Mouse (Mus musculus): ENCODE measurements around the gene Dab2ip. TPM values are rescaled to one million over a fixed set of nuclear protein-coding genes. Genes with fewer than 3 reads are reported as not detected.

Dab2ip gene
- total RNA-seq, 2 experiments from 2014 or later, result 40.1 to 40.7 TPM

DNA sequence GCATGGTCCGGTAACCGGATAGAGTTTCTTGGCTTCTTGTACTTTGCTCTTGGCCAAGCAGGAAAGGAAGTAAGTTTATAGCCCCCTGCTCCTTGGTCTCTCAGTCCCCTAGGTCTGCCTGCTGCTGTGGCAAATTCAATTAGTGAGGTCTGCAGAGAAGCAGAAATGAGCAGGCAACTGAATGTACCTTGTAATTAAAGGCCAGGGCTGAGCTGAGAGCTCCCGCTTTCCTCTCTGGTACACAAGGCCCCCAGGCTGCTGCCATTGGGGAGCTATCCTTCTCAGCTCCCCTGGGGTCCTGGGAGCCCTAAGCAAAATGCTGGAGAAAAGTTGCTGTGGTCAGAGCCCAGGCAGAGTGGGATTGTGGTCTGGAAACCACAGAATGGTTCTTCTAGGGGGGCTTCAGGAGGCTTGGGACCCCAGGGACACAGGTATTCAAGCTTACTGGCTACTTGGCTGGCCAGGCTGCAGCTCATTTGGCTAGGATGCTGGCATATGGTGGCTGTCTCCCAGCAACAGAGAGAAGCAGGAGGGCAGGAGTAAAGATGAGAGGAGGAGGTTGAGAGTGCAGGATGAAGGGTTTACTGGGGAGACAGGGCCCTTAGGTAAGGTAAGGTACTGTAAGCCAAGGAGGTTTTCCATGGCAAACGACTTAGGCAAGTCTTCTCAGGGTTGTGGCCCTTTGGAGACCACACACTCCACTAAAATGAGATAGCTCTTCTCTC is 922 bp downstream of the Dab2ip start:
- no peak for DNase-seq

DNA sequence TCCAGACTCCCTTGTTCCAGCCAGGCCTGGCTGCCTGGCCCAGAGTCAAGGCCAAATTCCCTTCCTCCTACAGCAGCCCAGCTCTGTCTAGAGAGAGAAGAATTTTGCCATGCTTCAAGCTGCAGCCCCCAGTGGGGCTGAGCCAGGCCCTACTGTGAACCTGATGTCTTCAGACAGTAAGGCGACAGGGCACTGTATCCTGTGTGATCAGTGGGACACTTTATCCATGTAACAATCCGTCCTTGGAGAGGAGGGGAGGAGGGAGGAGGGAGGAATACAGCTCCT is 1.4 kb downstream of the Dab2ip start:
- peak; percentile 50 for DNase-seq

DNA sequence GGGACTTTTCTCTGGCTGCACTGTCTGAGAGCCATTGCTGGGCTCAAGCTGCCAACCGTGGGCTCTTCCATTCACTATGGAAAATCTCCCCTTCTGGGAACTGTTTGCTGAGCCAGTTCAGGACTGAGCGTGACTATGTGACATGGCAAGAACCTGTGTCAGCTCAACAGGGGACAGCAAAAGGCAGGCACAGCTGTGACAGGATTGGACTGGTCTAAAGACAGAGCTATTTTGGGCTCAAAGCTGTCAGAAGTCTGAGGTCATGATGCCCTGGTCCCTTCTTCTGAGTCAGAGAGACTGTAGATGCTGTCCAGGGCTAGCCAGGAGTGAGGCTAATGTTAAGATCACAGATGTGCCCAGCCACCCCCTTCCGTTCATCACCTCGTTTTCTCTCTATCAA is 5.7 kb downstream of the Dab2ip start:
- DNase-seq, result peak; percentile 62

DNA sequence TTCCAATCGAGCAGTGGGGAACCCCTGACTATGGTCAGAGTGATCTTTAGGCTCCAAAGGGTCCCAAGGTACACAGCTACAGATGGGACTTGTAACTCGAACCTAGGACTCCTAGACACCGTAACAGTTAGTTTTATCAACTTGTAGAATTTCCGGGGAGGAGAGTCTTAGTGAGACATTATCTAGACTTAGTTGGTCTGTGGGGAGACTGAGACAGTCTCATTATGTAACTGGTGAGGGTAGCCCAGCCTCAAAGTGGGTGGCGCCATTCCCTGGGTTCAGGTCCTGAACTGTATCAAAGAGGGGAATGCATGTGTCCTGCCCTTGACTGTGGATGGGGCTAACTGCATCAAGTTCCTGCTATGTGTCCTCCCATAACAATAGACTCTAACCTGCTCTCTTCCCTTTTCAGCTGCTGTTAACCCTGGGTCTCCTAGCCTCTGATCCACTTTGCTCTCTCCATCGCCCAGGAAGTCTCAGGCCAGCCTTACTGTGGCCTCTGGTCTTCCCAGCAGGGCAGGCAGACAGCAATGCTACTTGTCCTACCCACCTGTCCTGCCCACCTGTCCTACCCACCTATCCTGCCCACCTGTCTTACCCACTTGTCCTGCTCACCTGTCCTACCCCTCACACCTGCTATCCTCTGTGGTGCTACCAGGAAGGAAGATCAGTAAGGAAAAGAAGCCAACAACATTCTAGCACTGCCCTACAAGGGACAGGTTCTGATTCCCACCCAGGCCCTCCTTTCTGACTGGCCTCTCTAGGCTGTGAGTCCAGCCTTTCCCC is 7.2 kb downstream of the Dab2ip start:
- no peak for DNase-seq

DNA sequence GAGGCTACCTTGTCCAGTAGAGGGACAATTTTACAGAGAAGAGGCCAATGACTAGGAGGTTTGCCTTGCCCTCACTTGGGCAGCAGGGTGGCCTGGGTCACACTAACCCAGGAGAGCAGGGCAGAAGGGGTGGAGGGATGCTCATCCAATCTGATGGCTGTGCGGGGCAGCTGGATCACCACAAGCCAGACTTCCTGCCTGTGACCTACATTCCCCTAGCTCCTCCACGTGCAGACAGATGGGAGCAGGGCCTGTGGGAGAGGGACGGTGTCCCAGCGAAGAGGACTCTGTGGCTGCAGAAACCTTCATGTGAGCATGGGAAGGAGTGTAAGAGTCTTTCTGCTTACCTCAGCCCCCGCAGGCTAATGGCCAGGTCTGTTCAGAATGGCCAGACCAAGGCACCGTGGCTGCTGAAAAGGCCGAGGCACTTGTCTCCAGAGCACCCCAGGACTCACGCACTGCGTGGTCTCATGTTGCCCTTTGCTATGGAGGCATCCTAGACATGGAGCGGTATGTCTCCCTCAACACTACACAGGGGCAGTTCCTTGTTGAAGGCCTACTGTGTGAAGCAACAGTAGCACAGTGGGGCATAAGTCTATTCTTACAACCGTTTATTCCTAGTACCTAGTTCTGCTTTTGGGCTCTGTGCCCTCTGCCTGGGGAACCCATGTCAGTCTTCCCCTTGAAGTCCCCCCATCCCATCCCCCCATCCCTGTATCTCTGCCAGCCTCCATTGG is 9.1 kb downstream of the Dab2ip start:
- DNase-seq, result no peak

DNA sequence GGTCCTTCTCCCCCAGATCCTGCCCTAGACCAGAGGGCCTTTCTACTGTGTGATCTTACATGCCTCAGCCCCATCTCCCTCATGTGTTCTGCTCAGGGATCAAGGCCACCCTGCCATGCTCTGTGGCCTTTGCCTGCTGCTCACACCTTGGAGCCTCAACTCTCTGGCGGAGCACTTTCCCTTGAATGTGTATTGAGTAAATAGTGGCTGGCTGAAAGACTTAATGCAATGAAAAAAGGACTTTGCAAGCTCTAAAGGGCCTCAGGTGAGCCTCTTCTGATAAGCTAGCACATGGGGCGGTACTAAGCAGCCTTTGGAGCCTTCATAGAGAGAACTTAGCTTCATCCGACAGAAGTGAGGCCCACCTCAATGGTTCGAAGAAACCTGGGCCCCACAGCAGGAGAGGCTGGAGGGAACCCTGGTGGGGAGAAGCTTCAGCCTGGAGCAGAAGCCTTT is 9.7 kb downstream of the Dab2ip start:
- no peak for DNase-seq

DNA sequence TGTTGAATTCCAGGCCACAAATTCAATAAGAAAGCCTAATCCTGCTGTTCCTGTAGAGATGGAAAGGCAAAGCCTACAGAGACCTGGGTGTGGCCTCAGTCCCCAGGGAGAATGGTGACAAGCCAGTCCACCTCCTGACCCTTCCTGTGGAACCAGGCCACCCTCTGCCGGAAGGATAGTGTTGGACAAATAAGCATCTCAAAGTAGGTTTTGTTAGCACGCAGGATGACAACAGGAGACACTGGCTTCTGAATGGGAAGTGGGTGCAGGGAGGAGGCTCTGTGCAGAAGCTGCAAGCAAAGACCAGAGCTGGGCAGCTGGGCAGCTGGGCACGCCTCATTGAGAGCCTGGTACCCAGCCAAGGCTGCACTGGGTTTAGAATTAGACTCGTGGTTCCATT is 12.7 kb downstream of the Dab2ip start:
- DNase-seq, result no peak

DNA sequence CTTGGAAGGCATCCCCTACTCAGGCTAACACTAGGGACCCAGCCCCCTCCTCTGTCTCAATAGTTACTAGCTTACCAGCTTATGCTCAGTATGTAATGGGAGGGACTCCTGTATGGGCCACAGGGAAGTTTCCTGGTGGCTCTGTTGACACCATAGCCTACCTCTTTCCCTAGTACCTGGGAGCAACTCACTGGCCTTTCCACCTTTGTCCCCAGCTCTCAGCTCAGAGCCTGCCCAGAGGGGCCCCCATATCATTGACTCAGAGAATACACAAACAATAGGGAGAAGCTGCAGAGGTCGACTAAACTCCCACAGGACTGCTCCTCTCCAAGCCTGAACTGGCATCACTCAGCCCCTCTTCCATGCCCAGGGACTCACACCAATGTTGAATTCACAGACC is 16.6 kb downstream of the Dab2ip start:
- DNase-seq, result no peak

DNA sequence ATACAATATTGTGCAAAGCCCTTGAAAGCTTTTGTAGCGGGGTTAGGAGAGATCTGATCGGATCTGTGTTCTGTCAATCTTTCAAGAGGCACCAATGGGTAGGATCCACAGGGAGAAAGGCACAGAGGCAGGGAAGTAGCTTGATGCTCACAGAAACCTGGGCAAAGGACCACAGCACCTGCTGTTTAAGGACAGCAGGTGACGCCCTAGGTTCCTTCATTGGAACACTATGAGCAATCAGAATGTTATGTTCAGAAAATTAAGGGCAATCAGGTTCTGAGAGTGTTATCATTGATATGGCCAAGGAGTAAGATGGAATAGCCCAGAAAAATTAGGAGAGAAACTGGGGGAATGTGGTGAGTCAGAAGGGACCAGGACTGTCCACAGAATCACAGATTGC is 18.6 kb downstream of the Dab2ip start:
- DNase-seq, result no peak

DNA sequence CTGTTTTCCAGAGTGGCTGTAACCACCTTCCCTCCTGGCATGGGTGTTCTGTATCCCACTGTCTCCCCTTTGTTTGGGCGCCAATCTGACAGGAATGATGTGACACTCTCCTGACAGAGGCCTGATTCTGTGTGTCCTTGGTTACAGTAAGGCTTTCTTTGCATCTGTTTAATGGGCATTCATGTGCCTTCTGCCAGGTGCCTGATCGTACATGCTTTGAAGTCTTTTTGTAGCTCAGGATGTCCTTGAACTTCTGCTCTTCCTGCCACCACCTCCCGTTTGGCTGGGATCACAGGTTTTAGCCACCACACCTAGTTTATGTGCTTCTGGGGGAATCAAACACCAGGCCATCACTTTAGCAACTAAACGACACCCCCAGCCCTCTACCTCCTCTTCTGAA is 22.0 kb downstream of the Dab2ip start:
- no peak for DNase-seq

DNA sequence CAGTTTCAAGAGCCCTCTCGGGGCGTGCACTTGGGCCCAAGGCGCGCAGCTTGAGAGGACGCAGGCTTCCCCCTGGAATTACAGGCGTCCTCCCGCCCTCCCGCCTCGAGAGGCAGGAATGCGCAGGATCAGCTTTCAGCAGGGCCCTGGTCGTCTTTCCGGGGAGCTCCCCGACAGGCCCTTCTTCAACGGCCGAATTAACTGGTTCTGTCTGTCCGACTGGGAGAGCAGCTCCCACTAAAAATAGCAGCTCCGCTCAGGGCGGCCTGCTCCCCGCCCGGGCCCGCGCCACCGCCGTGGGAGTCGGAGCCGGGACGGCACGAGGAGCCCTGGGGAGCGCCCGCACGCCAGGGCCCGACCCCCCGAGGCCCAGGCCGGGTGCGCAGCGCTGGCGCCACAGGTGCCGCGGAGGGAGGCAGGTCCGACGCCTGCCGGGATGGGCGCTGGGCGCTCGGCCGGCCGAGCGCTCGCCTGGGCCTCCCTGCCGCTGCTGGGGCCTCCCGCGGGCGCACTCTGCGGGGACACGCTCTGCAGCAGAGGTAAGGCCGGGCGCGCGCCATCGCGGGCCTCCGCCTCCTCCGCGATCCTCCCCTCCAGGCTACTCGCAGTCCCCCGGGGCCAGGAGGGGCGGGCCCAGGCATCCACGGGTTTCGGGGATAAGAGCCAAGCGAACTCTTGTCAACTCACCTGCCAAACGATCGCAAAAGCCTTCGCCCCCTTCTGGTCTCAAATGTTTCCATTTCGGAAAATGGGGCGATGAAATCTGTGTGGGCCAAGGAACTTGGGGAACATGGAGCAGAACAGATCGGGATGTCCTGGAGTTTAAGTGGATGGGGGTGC is 23.7 kb downstream of the Dab2ip start:
- peak; percentile 82 for DNase-seq

DNA sequence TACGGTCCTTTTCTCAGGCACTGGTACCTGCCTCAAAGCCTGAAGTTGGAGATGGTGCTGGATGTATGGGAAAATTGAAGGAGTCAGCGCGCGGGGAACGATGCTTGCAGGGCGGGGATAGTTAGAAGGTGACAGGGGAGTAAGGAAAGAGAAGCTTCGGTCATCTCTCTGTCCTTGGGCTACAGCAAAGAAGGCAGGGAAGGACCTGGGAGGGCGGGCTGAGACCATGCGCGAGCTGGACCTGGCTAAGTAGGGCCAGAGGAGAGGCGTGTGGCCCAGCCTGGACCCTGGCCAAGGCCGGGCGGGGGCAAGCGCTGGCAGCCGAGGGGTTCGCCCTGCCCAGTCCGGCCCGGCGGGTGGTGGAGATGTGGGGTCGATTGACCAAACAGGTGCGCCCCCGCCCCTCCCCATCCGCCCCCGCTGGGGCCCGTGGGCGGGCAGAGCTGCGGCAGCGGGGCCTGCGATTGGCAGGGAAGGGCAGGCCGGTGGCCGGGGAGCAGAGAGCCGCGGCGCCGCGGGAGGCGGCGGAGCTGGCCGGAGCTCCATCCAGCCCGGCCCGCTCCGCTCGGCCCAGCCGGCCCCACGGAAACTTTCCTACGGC is 24.4 kb downstream of the Dab2ip start:
- DNase-seq, result peak; percentile 89

DNA sequence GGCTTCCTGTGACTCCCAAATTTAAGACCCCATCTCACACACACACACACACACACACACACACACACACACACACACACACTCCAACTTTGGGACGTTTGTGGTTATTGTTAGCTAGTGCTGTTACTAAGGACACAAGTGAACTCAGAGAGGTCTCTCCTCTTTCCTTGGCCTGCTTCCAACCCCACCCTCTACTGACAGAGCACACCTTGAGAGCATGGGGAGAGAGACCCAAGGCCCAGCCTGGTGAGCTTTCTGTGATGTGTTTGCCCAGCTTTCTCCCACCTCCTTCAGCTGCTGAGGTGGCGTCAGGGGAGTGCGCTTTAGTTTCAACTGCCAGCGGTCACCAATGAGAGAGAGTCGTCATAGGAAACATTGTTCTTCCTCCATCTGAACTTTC is 25.3 kb downstream of the Dab2ip start:
- DNase-seq, result no peak

DNA sequence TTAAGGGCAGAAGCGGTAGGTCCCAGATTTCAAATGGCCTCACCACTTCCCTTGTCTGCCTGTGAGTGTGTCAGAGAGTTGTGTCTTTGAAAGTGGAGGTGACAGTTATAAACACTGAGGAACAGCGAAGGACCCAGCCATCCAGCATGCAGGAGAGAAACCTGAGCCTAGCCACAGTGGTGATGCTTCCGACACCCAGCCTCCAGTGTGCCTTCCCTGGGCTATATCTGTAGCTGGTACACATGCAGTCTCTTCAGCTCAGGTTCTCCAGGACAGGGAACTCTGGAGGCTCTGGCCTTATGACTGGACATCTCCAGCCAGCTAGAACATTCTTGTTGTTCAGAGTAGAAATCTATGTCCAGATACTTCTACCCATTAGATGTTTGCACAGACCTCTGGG is 25.9 kb downstream of the Dab2ip start:
- DNase-seq, result peak; percentile 40

DNA sequence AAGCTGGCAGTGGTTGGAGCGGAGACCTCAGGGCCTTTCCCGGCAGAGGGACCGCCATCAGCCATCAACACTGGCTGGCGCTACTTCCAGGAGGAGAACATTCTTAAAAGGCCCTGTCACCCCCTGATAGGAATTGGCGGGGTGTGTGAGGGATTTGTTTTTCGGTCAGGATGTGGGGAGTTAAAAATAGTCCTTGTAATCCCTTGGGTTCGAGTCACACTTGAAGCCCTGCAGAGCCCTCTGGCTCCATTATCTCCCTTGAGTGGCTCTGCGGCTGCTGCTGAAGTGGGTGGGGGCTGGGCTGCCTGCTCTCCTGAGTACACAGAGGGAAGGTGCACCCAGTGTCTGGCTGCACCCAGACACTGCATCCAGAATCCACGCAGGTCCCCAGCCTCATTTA is 30.3 kb downstream of the Dab2ip start:
- DNase-seq, result no peak

DNA sequence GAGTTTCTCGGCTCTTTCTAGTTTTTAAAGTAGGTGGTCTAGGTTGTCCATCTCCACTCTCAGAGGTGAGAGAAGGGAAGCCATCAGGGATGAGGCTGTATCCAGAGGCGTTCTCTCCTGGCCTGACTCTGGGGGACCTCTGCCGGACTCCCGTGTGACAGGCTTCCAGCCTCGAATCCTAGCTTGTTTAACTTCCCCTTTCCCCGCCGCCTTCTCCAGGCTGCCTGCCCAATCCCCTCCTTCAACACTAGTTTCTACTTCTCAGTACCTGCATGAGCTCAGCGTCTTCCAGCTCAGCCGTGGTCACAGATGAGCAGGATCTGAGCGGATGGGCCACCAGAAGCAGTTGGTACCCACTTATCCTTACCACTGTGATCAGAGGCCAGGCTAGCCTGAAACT is 31.3 kb downstream of the Dab2ip start:
- no peak for DNase-seq

DNA sequence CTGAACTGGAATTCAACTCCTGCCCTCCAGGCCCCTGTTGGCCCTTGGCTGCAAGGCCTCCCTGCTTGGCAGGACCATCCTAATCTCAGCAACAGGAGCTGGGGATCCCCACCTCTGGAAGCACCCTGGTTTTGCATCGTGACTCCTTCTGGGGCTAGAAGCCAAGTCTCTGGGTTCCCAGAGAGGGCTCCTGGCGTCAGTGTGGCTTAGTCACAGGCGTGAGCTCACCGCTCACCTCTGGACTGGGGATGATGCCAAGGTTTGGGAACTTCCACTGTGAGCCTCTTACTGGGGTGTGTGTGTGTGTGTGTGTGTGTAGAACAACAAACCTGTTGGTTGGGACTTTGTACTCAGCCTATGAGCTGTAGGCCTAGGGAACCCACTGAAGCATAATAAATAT is 31.7 kb downstream of the Dab2ip start:
- DNase-seq, result peak; percentile 50

DNA sequence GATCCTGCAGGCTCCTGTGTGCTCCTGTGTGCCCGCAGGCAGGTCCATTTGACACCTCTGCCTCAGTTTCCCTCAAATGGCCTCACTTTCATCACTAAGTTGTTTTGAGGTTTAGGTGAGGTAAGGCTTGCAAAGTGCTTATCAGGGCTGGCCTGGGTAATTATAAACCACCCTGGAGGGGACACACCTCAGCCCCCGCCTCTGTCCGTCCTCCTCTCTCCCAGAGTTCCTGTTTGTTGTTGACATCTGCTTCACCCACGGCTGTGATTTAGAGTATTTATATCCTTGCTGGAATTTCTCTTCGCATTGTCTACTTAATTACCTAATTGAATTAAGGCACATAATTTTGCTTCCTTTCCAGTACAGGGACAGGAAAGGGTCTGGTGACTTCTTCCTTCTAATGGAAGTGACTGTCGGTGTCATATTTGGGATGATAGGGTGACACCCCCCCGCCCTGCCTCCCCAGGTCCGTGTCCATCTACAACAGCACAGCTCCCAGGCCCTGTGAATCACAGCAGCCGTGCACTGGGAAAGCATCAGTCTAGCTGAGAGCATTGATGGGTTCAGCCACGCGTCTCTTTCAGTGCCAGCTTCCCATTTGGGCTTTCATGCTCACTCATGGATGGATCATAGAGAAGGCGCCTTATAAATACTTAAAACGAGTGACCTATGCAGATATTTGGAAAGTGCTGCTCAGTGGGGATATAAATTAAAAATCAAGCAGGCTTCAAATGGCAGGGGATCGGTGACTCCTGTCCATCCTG is 34.1 kb downstream of the Dab2ip start:
- no peak for DNase-seq

DNA sequence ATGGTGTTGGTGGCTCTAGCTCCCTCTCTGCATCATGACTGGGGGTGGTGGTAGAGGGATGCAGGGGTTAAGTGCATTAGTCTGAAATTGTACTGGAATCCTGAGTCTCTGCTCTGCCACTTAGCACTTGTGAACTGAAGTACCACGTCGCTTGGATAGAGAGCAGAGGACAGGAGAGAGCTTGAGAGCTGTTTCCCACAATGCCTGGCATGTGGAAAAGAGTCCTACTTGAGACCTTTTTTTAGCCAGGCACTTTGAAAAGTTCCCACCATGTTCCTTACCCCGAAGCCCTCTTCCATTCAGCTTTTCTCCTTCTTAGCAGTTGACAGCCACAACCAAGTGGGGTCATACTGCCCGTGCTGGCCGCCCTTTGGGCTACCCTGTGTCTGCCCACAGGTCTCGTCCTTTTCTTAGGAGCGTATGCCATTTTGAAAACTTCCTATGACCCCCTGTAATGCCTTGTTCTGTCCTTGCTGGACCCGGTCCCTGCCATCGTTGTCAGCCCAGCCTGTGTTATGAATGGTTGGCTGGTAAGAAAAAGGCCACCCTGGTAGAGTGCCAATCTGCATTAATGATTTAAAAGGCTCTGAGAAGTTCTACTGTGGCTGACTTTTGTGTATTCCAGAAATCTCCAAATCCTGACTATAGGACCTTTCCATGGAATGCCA is 34.8 kb downstream of the Dab2ip start:
- DNase-seq, result no peak

DNA sequence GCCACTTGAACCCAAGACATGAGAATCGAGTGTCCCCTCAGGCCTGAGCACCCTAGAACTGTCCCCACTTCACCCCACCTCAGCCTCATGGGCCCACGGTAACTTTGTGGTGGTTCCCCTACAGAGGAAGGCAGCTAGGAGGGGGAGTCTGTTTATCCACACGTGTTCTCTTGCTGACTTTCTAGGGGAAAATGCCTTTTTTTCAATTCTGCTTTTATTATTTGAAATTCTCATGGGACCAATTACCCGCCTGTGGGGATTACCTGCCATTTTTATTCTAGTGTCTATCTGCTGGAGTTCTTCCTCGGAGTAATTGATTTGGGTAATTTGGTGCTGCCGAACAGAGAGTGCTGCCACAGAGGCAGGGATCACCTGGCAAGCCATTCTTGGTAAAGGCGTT is 35.8 kb downstream of the Dab2ip start:
- DNase-seq, result no peak

DNA sequence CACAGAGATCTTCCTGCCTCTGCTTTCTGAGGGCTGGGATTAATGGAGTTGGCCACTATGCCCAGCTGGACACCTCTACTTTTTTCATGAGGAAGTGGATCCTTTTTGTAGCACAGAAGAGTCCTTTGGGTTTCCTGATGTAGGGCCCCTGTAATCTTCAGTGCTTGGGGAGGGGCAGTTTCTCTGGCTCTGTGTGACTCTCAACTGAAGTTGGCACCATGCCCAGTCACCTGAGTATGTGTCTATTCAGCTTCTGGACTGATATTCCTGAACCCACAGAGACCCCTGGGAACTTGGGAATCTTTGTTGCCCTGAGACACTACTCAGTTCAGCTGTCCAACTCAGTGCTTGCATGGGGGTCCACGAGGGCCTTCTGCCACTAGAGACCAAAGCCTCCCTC is 37.0 kb downstream of the Dab2ip start:
- no peak for DNase-seq
